Mouse (Mus musculus): ENCODE data around the gene Lsg1. TPM values are rescaled to one million over a fixed set of nuclear protein-coding genes. Genes with fewer than 3 reads are reported as not detected.

Lsg1 gene
- total and polyA plus RNA-seq, 3 experiments, result 58.8 to 84.4 TPM; not detected in 1

GRCm38 (mm10) chr16:30515418-30515817, 72.0 kb downstream of the Lsg1 start (continued):
- TF ChIP-seq ZKSCAN1 (IDR thresholded peaks at IDR 0.05; ENCODE audit: low read depth, low read length), result no peak
- TF ChIP-seq SMC3 (IDR thresholded peaks at IDR 0.05; ENCODE audit: low read depth, low read length), result peak; percentile 86
- TF ChIP-seq ZMIZ1 (IDR thresholded peaks at IDR 0.05; ENCODE audit: low read depth, low read length), result no peak
- TF ChIP-seq BHLHE40 (IDR thresholded peaks at IDR 0.05; ENCODE audit: borderline replicate concordance, low read depth, low read length), result no peak
- TF ChIP-seq KAT2A (conservative IDR thresholded peaks at IDR 0.05; ENCODE audit: low read depth, low read length), result no peak
- TF ChIP-seq CTCF (IDR thresholded peaks at IDR 0.05 in 2 of 3, conservative IDR thresholded peaks at IDR 0.05 in 1 of 3; ENCODE audit: control insufficient read depth in 1 of 3, insufficient read depth in 1 of 3, low read depth in 2 of 3, low read length in 3 of 3, poor library complexity in 1 of 3, severe bottlenecking in 1 of 3), result peak; percentile 87 to 92 (median 90)
- no peak for TF ChIP-seq ELF1 (IDR thresholded peaks at IDR 0.05; ENCODE audit: low read depth, low read length)
- TF ChIP-seq TAL1 (IDR thresholded peaks at IDR 0.05; ENCODE audit: low read length), result no peak
- no peak for TF ChIP-seq CHD1 (IDR thresholded peaks at IDR 0.05; ENCODE audit: low read depth, low read length)
- TF ChIP-seq USF1 (IDR thresholded peaks at IDR 0.05; ENCODE audit: low read depth, low read length), result no peak

- no peak for TF ChIP-seq USF1 (IDR thresholded peaks at IDR 0.05; ENCODE audit: low read depth, low read length)
- no peak for TF ChIP-seq RAD21 (IDR thresholded peaks at IDR 0.05; ENCODE audit: low read depth, low read length)
- no peak for TF ChIP-seq CHD2 (IDR thresholded peaks at IDR 0.05; ENCODE audit: low read length)
- TF ChIP-seq TAL1 (IDR thresholded peaks at IDR 0.05; ENCODE audit: low read length), result no peak
- no peak for TF ChIP-seq HCFC1 (IDR thresholded peaks at IDR 0.05; ENCODE audit: low read depth, low read length)
- no peak for TF ChIP-seq GATA1 (IDR thresholded peaks at IDR 0.05; ENCODE audit: low read depth, low read length)
- no peak for TF ChIP-seq TBP (IDR thresholded peaks at IDR 0.05; ENCODE audit: low read depth, low read length)
- H3K9me3 ChIP-seq (replicated peaks; ENCODE audit: insufficient read depth, low read length), result no peaks in the 10 kb centered on the region
- H3K4me1 ChIP-seq (ENCODE audit: control insufficient read depth in 1 of 2, insufficient read depth in 2 of 2, low read length in 2 of 2), result peaks cover 0 to 24% of the 10 kb centered on the region in 2 experiments; a peak in 3 of 4 replicates
- H3K27me3 ChIP-seq (ENCODE audit: control insufficient read depth in 1 of 2, insufficient read depth in 2 of 2, low read length in 2 of 2), result no peaks in the 10 kb centered on the region
- H3K36me3 ChIP-seq (ENCODE audit: control insufficient read depth in 1 of 2, insufficient read depth in 2 of 2, low read length in 2 of 2), result peaks cover 0 to 20% of the 10 kb centered on the region in 2 experiments; a peak in 2 of 4 replicates
- H3K4me3 ChIP-seq (ENCODE audit: control insufficient read depth in 1 of 2, insufficient read depth in 1 of 2, low read depth in 2 of 2, low read length in 2 of 2), result no peak overlapping the region
- no peak overlapping the region for H3K27ac ChIP-seq (ENCODE audit: control insufficient read depth, low read depth, low read length)
- no peak overlapping the region for H3K9ac ChIP-seq (ENCODE audit: control insufficient read depth, low read depth, low read length, poor library complexity, severe bottlenecking)
- peaks cover 8% of the 10 kb centered on the region; the same call in 1 of the 2 replicates for H3K79me2 ChIP-seq (ENCODE audit: control insufficient read depth, insufficient read depth, low read length, poor library complexity)
- DNase-seq (ENCODE audit: low read depth, low spot score), result no peak
Measured at GRCm38 (mm10) chr16:30513050-30514024, 74.1 kb downstream of the Lsg1 start.
